Mouse (Mus musculus) heart, adult 11 months (tissue): ENCODE measurements around the gene Eea1.

ENCODE experiments used
- DNase-seq: peaks from one replicate; pipeline ENCODE4 v3.0.0; 2022

Eea1 gene

GRCm38 (mm10) chr10:95940046-95940900 is at the start of gene Eea1:
Eea1 (plus strand) TSS chr10:95940650.
- peak; percentile 100 for DNase-seq

GRCm38 (mm10) chr10:95891214-95891960 is 49.1 kb upstream of the Eea1 start:
- peak; percentile 19 for DNase-seq

- DNase-seq: peak; percentile 55
These were observed 48.3 kb upstream of the Eea1 start for GRCm38 (mm10) chr10:95892132-95892531.

GRCm38 (mm10) chr10:95893291-95893932 is 47.0 kb upstream of the Eea1 start:
- peak; percentile 57 for DNase-seq

GRCm38 (mm10) chr10:95894036-95894855 is 46.2 kb upstream of the Eea1 start:
- peak; percentile 88 for DNase-seq

GRCm38 (mm10) chr10:95894856-95895386 is 45.5 kb upstream of the Eea1 start:
- peak; percentile 91 for DNase-seq

- DNase-seq: peak; percentile 90
These were observed 41.8 kb upstream of the Eea1 start for GRCm38 (mm10) chr10:95898471-95899154.

- DNase-seq: peak; percentile 40
These were observed 35.8 kb upstream of the Eea1 start for GRCm38 (mm10) chr10:95904668-95905067.

GRCm38 (mm10) chr10:95909246-95909909 is 31.1 kb upstream of the Eea1 start:
- peak; percentile 3 for DNase-seq

GRCm38 (mm10) chr10:95911016-95911415 is 29.4 kb upstream of the Eea1 start:
- DNase-seq: peak; percentile 58

GRCm38 (mm10) chr10:95914434-95915174 is 25.8 kb upstream of the Eea1 start:
- peak; percentile 2 for DNase-seq

- peak; percentile 14 for DNase-seq
These were observed 21.7 kb upstream of the Eea1 start for GRCm38 (mm10) chr10:95918716-95919115.

- DNase-seq: peak; percentile 31
These were observed 16.9 kb upstream of the Eea1 start for GRCm38 (mm10) chr10:95923263-95924217.

GRCm38 (mm10) chr10:95933631-95934030 is 6.8 kb upstream of the Eea1 start:
- peak; percentile 82 for DNase-seq

GRCm38 (mm10) chr10:95940901-95941767 is 684 bp downstream of the Eea1 start:
- no peak for DNase-seq

- DNase-seq: peak; percentile 54
These were observed 1.4 kb downstream of the Eea1 start for GRCm38 (mm10) chr10:95941768-95942425.

- peak; percentile 4 for DNase-seq
These were observed 4.6 kb downstream of the Eea1 start for GRCm38 (mm10) chr10:95945086-95945485.
